Mouse (Mus musculus): Measurements from ENCODE around the gene Gm3173. TPM values are rescaled to one million over a fixed set of nuclear protein-coding genes. Genes with fewer than 3 reads are reported as not detected.

Gm3173 gene
- polyA plus RNA-seq, 1 experiment, result 1.8 TPM

Other genes starting within 250 kb of the Gm3173 start
- 0.81 and 1.1 TPM in 2 replicates for gene Gm2974, start 248.4 kb upstream of the Gm3173 start, polyA plus RNA-seq (2012; rRNA removed)
- gene Gm3138, start 181.4 kb upstream of the Gm3173 start, polyA plus RNA-seq (2012; rRNA removed), result not detected in 2 replicates
- gene Gm3149, start 113.7 kb upstream of the Gm3173 start, polyA plus RNA-seq (2012; rRNA removed), result not detected in 2 replicates
- gene 2610042L04Rik, start 96.2 kb upstream of the Gm3173 start, polyA plus RNA-seq (2012; rRNA removed), result 0.50 and 0.81 TPM in 2 replicates
- gene Gm3159, start 33.5 kb upstream of the Gm3173 start, polyA plus RNA-seq (2012; rRNA removed), result not detected in 2 replicates
- gene Gm3164, start 15.5 kb upstream of the Gm3173 start, polyA plus RNA-seq (2012; rRNA removed), result 0.34 and 0.40 TPM in 2 replicates
- gene Gm3182, start 50.8 kb downstream of the Gm3173 start, polyA plus RNA-seq (2012; rRNA removed), result 0.06 and 0.08 TPM in 2 replicates
- gene Gm3047, start 124.4 kb downstream of the Gm3173 start, polyA plus RNA-seq (2012; rRNA removed), result not detected in 2 replicates
- gene Gm8159, start 201.4 kb downstream of the Gm3173 start, polyA plus RNA-seq (2012; rRNA removed), result 0.30 and 0.40 TPM in 2 replicates
- 0.98 and 1.2 TPM in 2 replicates for gene Gm3239, start 233.2 kb downstream of the Gm3173 start, polyA plus RNA-seq (2012; rRNA removed)